Mouse (Mus musculus): ENCODE results near the gene Npdc1. TPM values are rescaled to one million over a fixed set of nuclear protein-coding genes. Genes with fewer than 3 reads are reported as not detected.
"Not testable (repeated sequence)": the region's sequence is repeated elsewhere in the genome, so short reads cannot be mapped to it uniquely, and the experiment has no call there.

Npdc1 gene
- polyA plus RNA-seq, 1 experiment = not detected

DNA sequence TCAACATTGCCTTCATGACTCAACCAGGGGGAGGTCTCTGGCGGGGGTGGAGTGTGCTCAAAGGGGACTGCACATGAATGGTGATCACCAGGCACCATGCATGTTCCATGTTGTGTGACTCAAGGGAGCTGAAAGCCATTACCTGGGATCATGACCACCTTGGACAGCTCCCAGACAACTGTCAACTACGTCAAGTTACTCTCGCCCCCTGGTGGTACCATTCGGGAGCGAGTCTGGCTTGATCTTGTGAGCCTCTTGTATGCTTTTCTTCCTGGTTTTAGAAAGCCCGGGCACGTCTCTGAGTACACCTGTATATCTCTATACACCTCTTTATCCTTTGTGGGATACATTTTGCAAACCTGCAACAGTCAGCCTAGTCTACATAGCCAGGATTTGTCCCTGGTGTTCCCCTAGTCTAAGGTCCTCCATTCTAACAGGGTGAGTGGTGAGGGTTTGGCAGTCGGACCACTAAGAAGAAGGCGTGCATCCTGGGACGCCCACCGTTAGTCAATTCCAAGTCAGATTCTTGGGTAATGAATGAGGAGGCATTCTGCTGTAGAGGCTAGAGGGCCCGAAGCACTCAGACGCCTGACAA, 3.3 kb downstream of the Npdc1 start:
- 2% methylated on average over 13 of the region's 13 CpGs for WGBS
- H3K27ac ChIP-seq (ENCODE audit: insufficient read depth, low read depth, low read length) = peak overlapping the region; percentile 65
- 0 out of 2 replicates have a peak, but pooled peaks have one; percentile 11 for TF ChIP-seq CTCF (IDR thresholded peaks at IDR 0.05; ENCODE audit: insufficient read depth, low read depth, low read length)
- no peak for TF ChIP-seq POLR2A (IDR thresholded peaks at IDR 0.05; ENCODE audit: insufficient read depth, low read depth, low read length)
- H3K4me1 ChIP-seq (ENCODE audit: control insufficient read depth, insufficient read depth, low read length) = peaks cover 23% of the 10 kb centered on the region
- H3K4me3 ChIP-seq (ENCODE audit: insufficient read depth, low read depth, low read length) = peak overlapping the region; percentile 80

DNA sequence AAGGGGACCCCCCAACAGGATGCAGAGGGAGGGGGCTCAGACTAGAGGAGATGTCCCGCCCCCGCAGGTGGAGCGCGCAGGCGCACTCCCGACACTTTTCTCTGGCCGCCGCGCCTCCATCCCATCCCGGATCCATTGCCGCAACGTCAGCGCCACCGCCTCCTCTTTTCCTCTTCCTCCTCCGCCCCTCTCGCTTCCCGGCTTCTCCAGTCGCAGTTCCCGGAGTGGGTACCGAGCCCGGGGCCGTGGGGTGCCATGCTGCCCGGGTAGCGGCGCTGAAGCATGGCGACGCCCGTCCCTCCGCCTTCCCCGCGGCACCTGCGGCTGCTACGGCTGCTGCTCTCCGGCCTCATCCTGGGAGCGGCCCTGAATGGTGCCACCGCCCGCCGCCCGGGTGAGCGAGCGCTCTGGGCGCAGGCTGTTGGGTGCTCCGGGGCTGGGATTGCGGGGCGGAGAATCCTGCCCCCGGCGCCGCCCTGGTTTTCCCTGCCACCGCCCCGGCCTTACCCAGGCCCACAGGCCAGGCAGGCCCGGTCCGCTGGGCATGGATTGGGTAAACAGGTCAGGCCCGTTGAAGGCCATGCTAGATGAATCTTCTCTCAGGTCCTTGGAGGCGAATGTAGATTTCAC, 3.9 kb downstream of the Npdc1 start:
- Histone ChIP-seq H3K4me1 (ENCODE audit: control insufficient read depth, insufficient read depth, low read length) (peaks cover 23% of the 10 kb centered on the region), H3K4me3 (ENCODE audit: insufficient read depth, low read depth, low read length) (peak overlapping the region; percentile 80), H3K27ac (ENCODE audit: insufficient read depth, low read depth, low read length) (peak overlapping the region; percentile 65)
- whole genome bisulfite sequencing = under 1% methylated on average over 54 of the region's 54 CpGs
- peak; percentile 78; the same call in 1 of the 2 replicates for TF ChIP-seq POLR2A (IDR thresholded peaks at IDR 0.05; ENCODE audit: insufficient read depth, low read depth, low read length)
- TF ChIP-seq CTCF (IDR thresholded peaks at IDR 0.05; ENCODE audit: insufficient read depth, low read depth, low read length) = no peak

GRCm38 (mm10) chr2:25403994-25404393, 4.8 kb downstream of the Npdc1 start:
- H3K4me3 ChIP-seq (ENCODE audit: insufficient read depth, low read depth, low read length) = peak overlapping the region; percentile 80
- H3K27ac ChIP-seq (ENCODE audit: insufficient read depth, low read depth, low read length) = no peak overlapping the region
- TF ChIP-seq CTCF (IDR thresholded peaks at IDR 0.05; ENCODE audit: insufficient read depth, low read depth, low read length) = no peak
- 65% methylated on average over 4 of the region's 4 CpGs for WGBS
- H3K4me1 ChIP-seq (ENCODE audit: control insufficient read depth, insufficient read depth, low read length) = peaks cover 23% of the 10 kb centered on the region

GRCm38 (mm10) chr2:25408908-25409307, 9.8 kb downstream of the Npdc1 start:
- 88% methylated on average over 10 of the region's 10 CpGs for WGBS
- Histone ChIP-seq H3K4me3 (ENCODE audit: insufficient read depth, low read depth, low read length) (no peak overlapping the region), H3K4me1 (ENCODE audit: control insufficient read depth, insufficient read depth, low read length) (peaks cover 11% of the 10 kb centered on the region), H3K27ac (ENCODE audit: insufficient read depth, low read depth, low read length) (no peak overlapping the region)
- TF ChIP-seq POLR2A (IDR thresholded peaks at IDR 0.05; ENCODE audit: insufficient read depth, low read depth, low read length) (no peak), CTCF (IDR thresholded peaks at IDR 0.05; ENCODE audit: insufficient read depth, low read depth, low read length) (no peak)

DNA sequence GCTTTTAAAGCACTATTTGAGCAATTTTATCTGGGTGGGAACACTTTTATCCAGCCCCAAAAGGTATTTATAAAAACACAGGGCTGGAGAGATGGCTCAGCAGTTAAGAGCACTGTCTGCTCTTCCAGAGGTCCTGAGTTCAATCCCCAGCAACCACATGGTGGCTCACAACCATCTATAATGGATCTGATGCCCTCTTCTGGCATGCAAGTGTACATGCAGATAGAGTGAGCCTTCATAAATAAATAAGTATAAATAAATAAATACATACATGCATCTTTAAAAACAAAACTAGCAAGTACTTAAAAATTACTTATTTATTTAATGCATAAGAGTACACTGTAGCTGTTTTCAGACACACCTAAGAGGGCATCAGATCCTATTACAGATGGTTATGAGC, 14.3 kb downstream of the Npdc1 start:
- not testable (repeated sequence) for H3K27ac ChIP-seq (ENCODE audit: insufficient read depth, low read depth, low read length); H3K4me1 ChIP-seq (ENCODE audit: control insufficient read depth, insufficient read depth, low read length); H3K4me3 ChIP-seq (ENCODE audit: insufficient read depth, low read depth, low read length)

- 45% methylated on average over 3 of the region's 3 CpGs for WGBS
- no peak for TF ChIP-seq CTCF (IDR thresholded peaks at IDR 0.05; ENCODE audit: insufficient read depth, low read depth, low read length)
- TF ChIP-seq POLR2A (IDR thresholded peaks at IDR 0.05; ENCODE audit: insufficient read depth, low read depth, low read length) = no peak
- H3K27ac ChIP-seq (ENCODE audit: insufficient read depth, low read depth, low read length) = no peak overlapping the region
- H3K4me1 ChIP-seq (ENCODE audit: control insufficient read depth, insufficient read depth, low read length) = peaks cover 5% of the 10 kb centered on the region
- H3K4me3 ChIP-seq (ENCODE audit: insufficient read depth, low read depth, low read length) = no peak overlapping the region
These were observed 18.3 kb downstream of the Npdc1 start for GRCm38 (mm10) chr2:25417426-25417825.

- TF ChIP-seq CTCF (IDR thresholded peaks at IDR 0.05; ENCODE audit: insufficient read depth, low read depth, low read length) = no peak
- no peak for TF ChIP-seq POLR2A (IDR thresholded peaks at IDR 0.05; ENCODE audit: insufficient read depth, low read depth, low read length)
- no peak overlapping the region for H3K27ac ChIP-seq (ENCODE audit: insufficient read depth, low read depth, low read length)
- peaks cover 5% of the 10 kb centered on the region for H3K4me1 ChIP-seq (ENCODE audit: control insufficient read depth, insufficient read depth, low read length)
- H3K4me3 ChIP-seq (ENCODE audit: insufficient read depth, low read depth, low read length) = no peak overlapping the region
- WGBS = 22% methylated on average over 3 of the region's 3 CpGs
These were observed 22.7 kb downstream of the Npdc1 start for GRCm38 (mm10) chr2:25421896-25422295.

DNA sequence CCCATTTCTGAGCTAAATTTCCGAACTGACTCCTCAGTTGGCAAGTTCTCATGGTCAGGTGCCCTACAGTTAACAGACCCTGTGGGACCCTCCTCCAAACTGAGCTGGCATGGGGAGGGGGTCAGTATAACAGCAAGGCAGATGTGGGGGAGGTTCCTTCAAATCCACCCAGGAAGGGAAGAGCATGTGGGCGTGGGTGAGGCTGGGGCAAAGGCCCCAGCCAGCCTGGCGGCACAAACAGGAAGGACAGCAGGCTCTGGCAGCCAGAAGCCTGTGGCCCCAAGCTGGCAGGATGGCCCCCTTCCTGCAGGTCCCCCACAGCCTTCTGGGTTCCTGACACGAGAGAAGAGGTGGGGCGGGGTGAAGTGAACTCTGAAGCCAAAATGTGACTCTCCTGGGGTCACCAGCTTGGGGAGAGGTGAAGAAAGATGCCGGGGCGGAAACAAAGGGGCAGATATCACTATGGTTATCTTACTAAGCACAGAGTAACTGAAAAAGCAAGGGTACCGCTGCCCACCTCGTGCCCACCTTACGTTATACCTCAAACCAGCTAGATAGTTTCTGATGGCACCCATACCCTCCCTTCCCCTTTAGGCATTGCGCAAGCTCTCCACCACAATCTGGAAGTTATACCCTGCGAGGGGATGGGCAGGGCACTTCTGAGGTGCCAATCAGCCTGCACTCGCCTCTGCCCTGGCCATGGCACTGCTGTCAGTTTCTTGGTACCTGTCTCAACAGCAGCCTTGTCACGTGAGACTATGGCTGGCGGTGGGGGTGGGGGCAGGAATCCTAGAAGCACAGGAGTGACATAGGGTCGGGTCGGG, 23.6 kb downstream of the Npdc1 start, which contains the start of gene Fut7:
Gene Fut7, plus strand, starts transcription at position 681 of the 824 bp plus-strand sequence.
- WGBS = 77% methylated on average over 17 of the region's 17 CpGs
- TF ChIP-seq CTCF (IDR thresholded peaks at IDR 0.05; ENCODE audit: insufficient read depth, low read depth, low read length) = no peak
- no peak for TF ChIP-seq POLR2A (IDR thresholded peaks at IDR 0.05; ENCODE audit: insufficient read depth, low read depth, low read length)

DNA sequence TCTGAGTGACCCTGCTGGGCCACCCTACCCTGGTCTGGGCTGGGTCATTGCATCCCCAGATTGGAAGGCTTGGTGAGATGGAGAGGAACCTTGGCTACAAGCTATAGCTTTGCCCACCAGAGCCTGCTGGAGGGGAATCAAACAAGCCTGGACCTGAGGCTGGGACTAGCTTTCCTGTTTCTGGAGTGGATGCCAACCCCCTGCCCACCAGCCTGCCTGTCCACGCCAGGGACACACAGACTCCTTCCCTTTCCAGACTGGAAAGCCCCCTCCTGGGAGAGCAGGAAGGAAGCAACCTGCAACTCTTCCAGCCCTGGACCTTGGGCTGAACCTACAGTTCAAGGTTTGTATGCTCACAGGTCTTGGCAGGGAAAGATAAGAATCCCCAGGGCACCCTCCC, 24.5 kb downstream of the Npdc1 start:
- no peak overlapping the region for H3K27ac ChIP-seq (ENCODE audit: insufficient read depth, low read depth, low read length)
- H3K4me3 ChIP-seq (ENCODE audit: insufficient read depth, low read depth, low read length) = no peak overlapping the region
- peaks cover 5% of the 10 kb centered on the region for H3K4me1 ChIP-seq (ENCODE audit: control insufficient read depth, insufficient read depth, low read length)
- TF ChIP-seq CTCF (IDR thresholded peaks at IDR 0.05; ENCODE audit: insufficient read depth, low read depth, low read length) (no peak), POLR2A (IDR thresholded peaks at IDR 0.05; ENCODE audit: insufficient read depth, low read depth, low read length) (no peak)
- WGBS = 83% methylated on average over 1 of the region's 1 CpGs

More for the DNA sequence above, 23.6 kb downstream of the Npdc1 start, which contains the start of gene Fut7:
- H3K4me3 ChIP-seq (ENCODE audit: insufficient read depth, low read depth, low read length) = no peak within 1 kb of the TSS
- no peak within 1 kb of the TSS for H3K27ac ChIP-seq (ENCODE audit: insufficient read depth, low read depth, low read length)
- H3K4me1 ChIP-seq (ENCODE audit: control insufficient read depth, insufficient read depth, low read length) = peaks cover 5% of the 10 kb centered on the region

Data from olfactory bulb, adult 2 months (tissue).